Mouse (Mus musculus) G1E (cell line): Measurements from ENCODE around the gene Rasal3.

Source experiments
- CTCF ChIP-seq: IDR thresholded peaks from 2 replicates; pipeline ENCODE4 v1.5.1; 2012; ENCODE audit warnings: low read depth, low read length, inconsistent platforms, mixed read lengths
- TAL1 ChIP-seq: conservative IDR thresholded peaks from 2 replicates; pipeline ENCODE4 v1.6.1; 2012; ENCODE audit warnings: low read depth, low read length, inconsistent platforms, mixed read lengths

GRCm38 (mm10) chr17:32445016-32445415 lies 41.6 kb upstream of the Rasal3 start:
- TF ChIP-seq CTCF (no peak), TAL1 (no peak)
